Mouse (Mus musculus) erythroid progenitor cell, adult 5-6 weeks (primary cell): Measurements from ENCODE around the gene Emp1. TPM values are rescaled to one million over a fixed set of nuclear protein-coding genes. Genes with fewer than 3 reads are reported as not detected.

Source experiments
- ATAC-seq: replicated peaks from 2 replicates; pipeline ENCODE4 v1.8.0; 2016; ENCODE audit warnings: moderate number of reproducible peaks, mild to moderate bottlenecking, moderate TSS enrichment, inconsistent platforms; ENCODE audit not compliant: poor library complexity, low FRiP score, severe bottlenecking
- total RNA-seq, 2 experiments: library from RNA; stranded (forward) in 1 of 2; stranded (reverse) in 1 of 2; fragments of 150-400 nt in 1 of 2; fragments of 186-747, 209-891 nt in 1 of 2; gene quantifications; 2 replicates each; pipeline versions ENCODE4 v1.2.3 to v1.2.4; 2015 to 2017; ENCODE audit warnings: low replicate concordance in 2 of 2

Gene Emp1
- total RNA-seq, 2 experiments from 2014 or later = 2.0 TPM; not detected in 1

DNA sequence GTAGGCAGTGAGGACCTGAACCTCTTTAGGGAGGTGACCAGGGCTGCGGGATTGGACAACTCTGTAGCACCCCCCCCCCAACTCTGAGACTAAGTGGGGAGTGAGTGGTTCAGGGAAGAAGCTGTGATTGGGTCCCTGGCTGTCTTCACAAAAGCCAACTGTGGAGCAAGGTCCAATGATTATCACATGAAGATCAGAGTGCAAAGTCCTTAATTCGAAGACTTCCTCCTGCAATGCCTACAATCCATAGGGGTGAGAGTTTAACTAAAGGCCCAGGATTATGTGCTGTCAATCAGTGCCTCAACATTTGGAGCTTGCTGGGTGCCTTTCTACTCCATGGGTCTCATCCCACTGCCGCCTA lies 267 bp upstream of the Emp1 start:
- ATAC-seq = no peak

GRCm38 (mm10) chr6:135363344-135364040 lies 1.1 kb downstream of the Emp1 start:
- no peak for ATAC-seq

- no peak for ATAC-seq
Observed at GRCm38 (mm10) chr6:135364041-135364745, 1.8 kb downstream of the Emp1 start.

DNA sequence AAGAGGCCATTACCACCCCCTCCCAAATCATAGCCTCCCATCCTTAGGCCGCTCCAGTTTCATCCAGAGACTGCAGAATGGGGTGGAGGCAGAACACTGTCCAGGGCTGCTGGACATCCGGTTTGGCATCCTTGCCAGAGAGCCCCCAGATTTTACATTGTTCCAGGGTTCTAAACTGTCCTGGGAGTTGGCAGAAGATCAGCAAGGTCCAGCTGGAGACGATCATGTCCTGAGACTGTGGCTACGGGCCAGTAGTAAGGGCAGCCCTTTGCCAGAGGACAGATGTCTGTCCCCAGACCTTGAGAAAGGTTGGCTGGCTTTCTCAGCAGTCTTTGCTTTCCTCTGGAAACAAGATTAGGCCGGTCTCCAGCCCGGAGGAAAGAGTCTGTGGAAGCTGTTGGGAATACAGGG lies 2.6 kb downstream of the Emp1 start:
- no peak for ATAC-seq

DNA sequence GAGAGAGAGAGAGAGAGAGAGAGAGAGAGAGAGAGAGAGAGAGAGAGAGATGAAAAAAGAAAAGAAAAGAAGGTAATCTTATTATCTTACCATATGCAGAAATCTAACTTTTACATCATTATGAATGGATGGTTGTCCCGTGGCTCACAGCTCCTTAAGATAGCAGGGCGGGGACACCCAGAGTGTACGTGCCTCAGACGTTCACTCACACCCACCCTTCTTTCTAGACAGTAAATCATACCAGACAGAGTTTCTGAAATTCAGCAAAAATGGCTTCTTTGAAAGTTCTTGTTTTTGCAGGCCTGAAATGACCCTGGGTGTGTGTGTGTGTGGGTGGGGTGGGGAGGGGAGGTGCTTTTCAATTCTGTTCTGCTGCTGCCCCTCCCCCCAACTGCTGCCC lies 3.3 kb downstream of the Emp1 start:
- ATAC-seq = no peak

DNA sequence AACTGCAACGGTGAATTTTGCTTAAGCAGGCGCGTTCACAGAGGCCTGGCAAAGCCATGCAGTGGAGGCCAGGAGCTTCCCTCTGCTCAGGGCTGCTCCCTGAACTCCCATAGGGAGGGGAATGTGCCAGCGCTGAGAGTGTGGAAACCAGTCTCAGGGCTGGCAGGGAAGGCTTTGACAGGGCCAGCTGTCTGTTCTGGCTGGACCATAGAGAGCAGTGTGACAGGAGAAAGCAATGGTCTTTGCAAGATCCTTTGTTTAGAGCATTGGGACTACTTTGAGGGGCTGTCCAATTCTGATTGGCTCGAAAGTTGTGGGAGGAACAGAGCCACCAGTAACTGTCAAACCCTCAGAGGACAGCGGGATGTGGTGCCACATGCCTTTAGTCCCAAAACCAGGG lies 5.9 kb downstream of the Emp1 start:
- no peak for ATAC-seq

- no peak for ATAC-seq
Observed at GRCm38 (mm10) chr6:135369551-135369968, 7.2 kb downstream of the Emp1 start.

GRCm38 (mm10) chr6:135370954-135371353 lies 8.6 kb downstream of the Emp1 start:
- no peak for ATAC-seq

DNA sequence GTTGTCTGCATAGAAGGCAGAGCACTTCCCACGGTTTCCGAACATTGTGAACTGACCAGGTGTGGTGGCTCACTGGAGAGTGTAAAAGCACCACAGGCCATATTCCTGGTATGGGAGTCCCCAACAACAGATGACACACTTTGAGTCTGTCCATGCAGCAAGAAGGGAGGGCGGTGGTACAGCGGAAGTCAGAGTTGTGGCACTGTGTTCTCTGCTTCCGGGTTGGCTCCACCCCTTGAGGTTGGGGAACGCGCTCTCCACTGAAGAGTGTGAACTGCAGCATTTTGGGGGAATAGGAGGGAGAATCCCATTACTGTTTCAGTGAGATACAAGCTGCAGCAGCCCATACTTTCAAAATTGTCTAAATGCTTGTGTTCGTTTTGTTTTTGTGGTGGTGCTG lies 11.0 kb downstream of the Emp1 start:
- ATAC-seq = no peak

DNA sequence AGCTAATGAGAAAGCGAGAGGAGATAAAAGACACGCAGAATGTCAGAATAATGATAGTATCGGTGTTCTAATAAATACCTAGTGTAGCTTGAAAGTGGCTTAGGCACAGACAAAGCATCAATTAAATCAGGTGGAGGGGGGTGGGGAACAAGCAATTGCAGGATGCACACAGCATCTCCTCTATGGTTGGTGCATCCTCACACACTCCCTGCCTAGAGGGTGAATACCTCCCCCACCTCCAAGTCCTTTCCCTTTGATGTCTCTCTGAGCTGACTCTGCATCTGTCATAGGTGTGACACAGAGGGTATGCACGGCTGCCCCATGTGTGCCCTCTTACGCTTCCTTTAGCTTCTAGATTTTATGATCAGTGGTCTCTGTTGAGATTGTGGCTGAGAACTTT lies 13.5 kb downstream of the Emp1 start:
- ATAC-seq = no peak

- no peak for ATAC-seq
Observed at GRCm38 (mm10) chr6:135376248-135376647, 13.9 kb downstream of the Emp1 start.

- ATAC-seq = peak; percentile 46; the same call in 1 of the 2 replicates
Observed at GRCm38 (mm10) chr6:135377583-135378319, 15.4 kb downstream of the Emp1 start.

GRCm38 (mm10) chr6:135383919-135384318 lies 21.6 kb downstream of the Emp1 start:
- no peak for ATAC-seq

DNA sequence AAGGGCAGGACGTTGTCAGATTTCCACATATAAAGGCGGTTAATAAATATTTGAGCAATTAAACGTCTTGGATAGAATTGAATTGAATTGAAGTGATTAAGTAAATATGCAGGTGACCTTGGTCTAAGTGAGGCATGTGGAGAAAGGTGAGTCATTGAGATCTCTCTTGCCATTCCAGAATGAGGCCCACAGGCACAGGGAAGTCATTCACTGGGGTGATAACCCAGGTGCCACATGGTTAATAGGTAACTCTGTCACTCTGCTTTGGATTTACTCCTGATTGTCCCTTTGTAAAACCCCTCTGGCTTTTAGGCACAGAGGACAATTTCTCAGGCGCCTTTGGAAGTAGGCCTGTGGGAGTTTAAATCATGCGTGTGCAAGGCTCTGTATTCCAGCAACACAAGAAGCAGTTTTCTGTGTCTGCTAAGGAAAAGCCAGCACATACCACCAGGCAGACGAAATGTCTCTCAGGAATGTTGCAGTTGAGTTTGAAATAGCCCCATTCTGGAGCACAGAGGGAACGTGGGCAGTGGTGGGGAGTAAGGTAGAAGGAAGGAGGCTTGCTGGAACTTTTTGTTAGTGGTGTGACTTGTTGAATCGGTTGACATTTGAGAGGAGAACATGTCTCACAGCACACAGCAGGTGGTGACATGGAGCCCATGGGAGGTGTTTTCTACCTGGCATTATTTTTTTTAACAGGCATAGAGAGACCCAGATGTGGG lies 23.6 kb downstream of the Emp1 start:
- ATAC-seq = no peak

GRCm38 (mm10) chr6:135387653-135388052 lies 25.3 kb downstream of the Emp1 start:
- ATAC-seq = no peak

GRCm38 (mm10) chr6:135388711-135389110 lies 26.4 kb downstream of the Emp1 start:
- no peak for ATAC-seq

- ATAC-seq = no peak
Observed at GRCm38 (mm10) chr6:135390398-135390797, 28.1 kb downstream of the Emp1 start.

GRCm38 (mm10) chr6:135395375-135395774 lies 33.0 kb downstream of the Emp1 start:
- ATAC-seq = no peak

GRCm38 (mm10) chr6:135397089-135397488 lies 34.7 kb downstream of the Emp1 start:
- ATAC-seq = no peak

- ATAC-seq = no peak
Observed at GRCm38 (mm10) chr6:135397788-135398187, 35.4 kb downstream of the Emp1 start.
